Mouse (Mus musculus) right cerebral cortex, postnatal 36 days (tissue): ENCODE measurements at regions not wholly inside any gene's neighbourhood (a gene's known extent, or its start where the extent isn't known, plus 50 kb on each side); places are given as distances from the start of the nearest gene placed in this dataset.
A peak's percentile ranks its signal among the peaks of the same experiment; 100 is the strongest.

Source experiments
- DNase-seq, 2 experiments: peaks; one replicate each; pipeline ENCODE4 v3.0.0; 2022; ENCODE audit warnings: low spot score in 2 of 2, mixed read lengths in 1 of 2

DNA sequence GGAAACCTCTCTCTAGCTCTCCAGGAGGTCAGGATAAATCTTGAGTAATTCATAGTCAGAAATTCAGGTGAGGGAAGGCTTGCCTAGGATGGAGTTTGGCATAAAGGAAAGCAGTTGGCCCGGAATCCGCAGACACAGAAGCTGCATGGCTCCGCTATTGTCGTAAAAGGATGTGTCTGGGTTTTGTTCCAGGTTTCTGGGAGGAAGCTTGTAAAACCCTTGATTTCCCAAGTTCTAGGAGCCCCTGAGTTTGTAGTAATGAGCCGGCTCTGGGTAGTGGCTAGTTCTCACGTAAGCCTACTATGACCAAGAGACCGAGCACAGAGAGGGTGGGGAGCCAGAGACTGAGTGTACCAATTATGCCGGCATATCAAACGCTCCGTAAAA lies 52.7 kb upstream of the Gm21915 start:
- DNase-seq, result no peak

- DNase-seq, result no peak
These were observed 53.3 kb upstream of the Gm21915 start for GRCm38 (mm10) chr9:40617036-40617675.

- peak; percentile 69 to 73 for DNase-seq
These were observed 53.9 kb upstream of the Gm21915 start for GRCm38 (mm10) chr9:40616426-40617035.

DNA sequence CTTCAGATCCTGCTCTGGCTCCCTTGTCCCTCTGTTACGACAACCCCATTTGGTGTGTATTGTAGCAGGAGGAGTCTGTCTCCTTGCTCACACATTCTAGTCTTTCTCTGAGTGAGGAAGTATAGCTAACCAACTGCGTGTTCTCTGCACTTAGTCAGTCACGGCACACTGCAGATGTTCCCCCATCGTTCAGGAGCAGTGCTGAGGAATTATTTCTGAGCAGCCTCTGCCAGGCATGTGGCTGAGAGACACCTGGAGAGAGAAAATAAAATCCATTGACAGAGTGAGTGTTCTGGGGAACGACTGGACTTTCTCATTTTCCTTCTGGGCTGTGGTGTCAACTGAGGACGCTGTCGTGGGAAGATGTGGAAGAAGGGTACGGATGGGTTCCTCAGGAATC lies 54.5 kb upstream of the Gm21915 start:
- no peak for DNase-seq

DNA sequence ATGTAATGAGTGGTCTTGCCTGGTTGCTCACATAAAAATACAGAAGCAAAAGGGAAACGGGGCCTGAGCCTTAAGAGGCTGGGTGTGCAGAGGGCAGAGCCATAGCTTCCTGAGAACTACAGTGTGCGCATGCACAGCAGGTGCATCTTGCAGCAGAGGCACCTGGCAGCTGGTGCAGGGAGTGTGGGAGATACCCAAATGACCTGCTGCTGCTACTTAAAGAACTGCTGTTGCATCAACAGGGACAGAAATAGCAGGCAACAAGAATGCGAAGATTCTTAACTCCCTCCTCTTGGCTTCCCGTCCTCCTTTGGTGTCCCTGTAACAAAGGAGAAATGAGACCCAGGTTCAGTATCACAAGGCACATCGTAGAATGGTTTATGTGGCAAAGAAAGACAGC lies 56.3 kb upstream of the Gm21915 start:
- DNase-seq, result no peak

- no peak for DNase-seq
These were observed 57.2 kb upstream of the Gm21915 start for GRCm38 (mm10) chr9:40613182-40613581.

DNA sequence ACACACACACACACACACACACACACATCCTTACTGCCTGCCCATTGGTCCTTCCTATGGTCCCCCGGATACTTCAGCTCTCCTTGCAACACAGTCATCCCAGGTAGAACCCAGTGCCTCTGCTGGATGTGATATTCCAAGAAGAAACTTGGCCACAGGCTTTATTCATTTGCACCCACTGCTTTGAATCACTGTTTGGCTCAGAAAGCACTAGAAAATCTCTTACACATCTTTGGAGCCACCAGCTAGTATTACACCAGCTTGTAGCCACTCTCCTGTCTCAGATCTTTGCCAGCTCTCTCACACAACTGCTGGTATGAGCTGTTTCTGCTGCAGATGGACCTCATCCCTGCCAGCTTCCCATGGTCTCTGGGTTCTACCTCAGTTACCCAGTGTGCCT lies 57.7 kb upstream of the Gm21915 start:
- no peak for DNase-seq

DNA sequence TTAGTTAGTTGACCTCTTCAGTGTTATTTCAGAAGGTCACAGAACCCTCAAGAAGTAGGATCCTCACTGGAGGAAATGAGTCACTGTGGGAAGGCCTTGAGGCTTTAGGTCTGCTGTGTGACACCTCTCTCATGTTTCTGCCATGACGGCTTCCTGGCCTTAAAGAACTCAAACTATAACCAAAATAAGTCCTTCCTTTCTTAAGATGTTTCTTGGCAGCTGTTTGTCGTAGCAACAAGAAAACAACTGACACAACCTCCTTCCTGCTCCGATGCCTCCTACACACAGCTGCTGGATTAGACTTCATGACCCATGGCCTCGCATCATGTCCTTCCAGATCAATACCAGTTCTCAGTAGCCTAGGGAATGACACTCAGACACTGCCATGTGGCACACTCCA lies 58.1 kb upstream of the Gm21915 start:
- DNase-seq, result no peak

DNA sequence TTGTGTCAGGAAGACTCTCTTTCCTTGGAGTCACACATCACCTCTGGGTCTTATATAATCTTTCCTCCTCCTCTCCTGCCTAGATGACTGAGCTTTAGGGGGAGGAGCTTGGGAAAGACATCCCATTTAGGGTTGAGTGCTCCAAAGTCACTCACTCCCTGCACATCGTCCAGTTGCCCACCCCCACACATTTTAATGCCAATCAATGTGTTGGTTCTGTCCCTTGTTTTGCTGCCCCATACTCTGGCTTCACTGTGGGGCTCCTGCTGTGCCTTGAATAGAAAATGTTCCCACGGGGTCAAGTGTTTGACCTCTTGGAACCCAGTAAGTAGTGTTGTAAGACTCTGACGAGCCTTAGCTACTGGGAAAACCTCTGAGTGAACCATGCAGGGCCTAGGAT lies 58.8 kb upstream of the Gm21915 start:
- DNase-seq, result no peak

DNA sequence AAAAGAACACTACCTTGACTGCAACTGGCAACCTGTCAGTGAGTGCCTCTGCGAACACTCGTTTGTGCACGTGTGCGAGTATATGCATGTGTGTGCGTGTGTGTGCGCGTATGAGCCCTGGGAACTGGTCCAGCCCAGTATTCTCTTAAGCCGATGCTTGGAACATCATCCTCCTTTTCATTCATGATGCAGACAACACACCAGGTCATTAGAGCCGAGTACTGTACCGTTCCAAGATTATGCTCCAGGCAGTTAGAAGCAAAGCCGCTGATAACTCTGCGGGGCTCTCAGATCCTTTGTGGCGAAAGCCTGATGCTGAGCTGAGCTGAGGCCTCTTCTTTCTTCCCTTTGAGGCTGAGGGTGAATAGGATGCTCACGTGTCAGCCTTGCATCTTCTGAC lies 61.8 kb upstream of the Gm21915 start:
- no peak for DNase-seq

GRCm38 (mm10) chr9:40607941-40608340 lies 62.5 kb upstream of the Gm21915 start:
- DNase-seq, result no peak

- no peak for DNase-seq
These were observed 66.9 kb upstream of the Gm21915 start for GRCm38 (mm10) chr9:40603521-40603920.

DNA sequence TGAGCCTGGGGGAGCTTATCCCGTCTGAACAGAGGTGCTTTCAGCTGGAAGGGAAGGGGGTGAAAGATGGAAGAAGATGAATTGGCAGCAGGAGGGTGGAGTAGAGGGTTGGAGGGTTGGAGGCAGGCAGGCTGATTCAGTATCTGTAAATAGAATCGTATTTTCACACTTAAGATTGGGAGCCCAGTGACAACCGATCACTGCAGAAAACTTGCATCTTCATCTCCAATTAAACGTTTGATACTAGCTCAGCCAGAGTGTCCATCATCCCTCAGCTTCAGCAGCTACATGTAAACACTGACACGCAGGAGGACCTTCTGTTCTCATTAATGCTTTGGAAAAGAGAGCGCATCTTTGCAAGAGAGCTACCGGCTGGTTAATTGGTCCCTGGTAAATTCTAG lies 67.2 kb upstream of the Gramd1b start:
- no peak for DNase-seq

DNA sequence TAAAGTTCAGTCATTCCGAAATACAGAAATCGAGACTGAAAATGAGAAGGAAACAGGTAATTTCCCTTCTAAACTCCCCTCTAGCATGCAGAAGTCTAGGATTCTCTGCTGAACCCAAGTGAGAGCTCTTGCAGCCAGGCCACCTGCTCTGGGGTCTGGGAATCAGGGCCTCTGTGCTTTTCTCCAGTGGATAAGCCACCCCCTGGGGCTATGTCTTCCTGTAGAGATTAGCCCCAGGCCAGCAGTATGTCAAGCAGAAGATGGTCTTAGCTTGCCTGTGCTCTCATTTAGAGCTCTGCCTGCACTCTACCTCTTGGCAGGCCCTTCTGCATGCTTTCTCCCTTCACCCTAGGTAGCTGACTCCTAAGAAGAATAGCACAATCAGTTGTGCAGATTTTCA lies 56.2 kb upstream of the Gramd1b start:
- no peak for DNase-seq

GRCm38 (mm10) chr9:40586581-40586980 lies 55.4 kb upstream of the Gramd1b start:
- no peak for DNase-seq

DNA sequence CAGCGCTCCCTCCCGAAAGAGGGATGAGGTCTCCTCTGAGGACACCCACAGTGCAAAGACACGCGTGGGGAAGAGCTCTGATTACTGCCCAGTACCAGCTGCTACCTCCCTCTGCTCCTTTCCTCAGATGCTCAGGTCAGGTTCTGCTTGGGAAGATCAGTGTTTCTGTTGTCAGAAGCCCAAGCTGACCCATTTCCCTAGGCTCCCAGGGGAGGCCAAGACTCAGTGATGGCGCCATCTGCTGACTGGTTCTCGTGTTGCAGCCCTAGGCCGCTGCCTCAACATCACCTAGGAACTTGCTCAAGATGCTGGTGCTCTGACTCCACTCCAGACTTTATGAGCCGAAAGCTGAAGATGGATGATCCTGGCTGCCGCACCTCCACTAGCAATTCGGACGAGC lies 52.4 kb upstream of the Gramd1b start:
- peak; percentile 72 to 77 for DNase-seq

- DNase-seq, result no peak
These were observed 50.7 kb upstream of the Gramd1b start for GRCm38 (mm10) chr9:40581854-40582253.
